Mouse (Mus musculus) mammary gland, adult 2 months (tissue): Measurements from ENCODE around the gene Ankar. TPM values are rescaled to one million over a fixed set of nuclear protein-coding genes. Genes with fewer than 3 reads are reported as not detected.

Source experiments
- polyA plus RNA-seq: library from polyadenylated mRNA; depleted of rRNA; stranded (reverse); fragments of >200 nt; gene quantifications from 2 replicates; pipeline ENCODE4 v1.2.3, GENCODE M21; 2012; ENCODE audit warnings: low replicate concordance; rRNA removed

Gene Ankar
- polyA plus RNA-seq: not detected in 2 replicates

GRCm38 (mm10) chr1:72700479-72700878, at the start of gene Ankar:
Ankar (minus strand) TSS chr1:72700579.

GRCm38 (mm10) chr1:72710753-72711653, 10.6 kb upstream of the Ankar start, which contains the start of gene Rpl37a:
Rpl37a (plus strand) TSS chr1:72711290.

Other genes with a start within 250 kb of the Ankar start
- gene March4, start 163.6 kb downstream of the Ankar start, polyA plus RNA-seq: 0.12 and 0.20 TPM in 2 replicates
- gene Smarcal1, start 117.3 kb downstream of the Ankar start, polyA plus RNA-seq: 23.0 and 28.5 TPM in 2 replicates
- 498 and 569 TPM in 2 replicates for gene Rpl37a, start 10.7 kb upstream of the Ankar start, polyA plus RNA-seq
- gene Igfbp2, start 123.9 kb upstream of the Ankar start, polyA plus RNA-seq: 12.0 and 40.9 TPM in 2 replicates
- 153 and 229 TPM in 2 replicates for gene Igfbp5, start 174.3 kb upstream of the Ankar start, polyA plus RNA-seq